Mouse (Mus musculus) hindbrain, embryonic 11.5 days (tissue): ENCODE data around the gene Pcdh20. TPM values are rescaled to one million over a fixed set of nuclear protein-coding genes. Genes with fewer than 3 reads are reported as not detected.

Experiments used
- ATAC-seq: fragments of 200-750 bp; cut with Nextera tagmentation; 2 replicates; pipeline ENCODE4 v1.8.0; 2017; ENCODE audit warnings: mild to moderate bottlenecking, moderate TSS enrichment, moderate library complexity; ENCODE audit not compliant: low FRiP score
- DNase-seq: peaks from one replicate; pipeline ENCODE4 v3.0.0-alpha.2; 2015; ENCODE audit warnings: low spot score
- H3K27ac ChIP-seq: fragments of 300-500 bp; sonication (generic); 2 replicates; pipeline ENCODE4 v1.5.1; 2014; ENCODE audit warnings: mild to moderate bottlenecking, low read depth, low read length
- H3K27me3 ChIP-seq: fragments of 300-500 bp; sonication (generic); 2 replicates; pipeline ENCODE4 v1.6.1; 2014; ENCODE audit warnings: mild to moderate bottlenecking, low read length, moderate library complexity, mixed read lengths; ENCODE audit not compliant: control insufficient read depth, insufficient read depth
- H3K36me3 ChIP-seq: fragments of 300-500 bp; sonication (generic); 2 replicates; pipeline ENCODE4 v1.6.1; 2014; ENCODE audit warnings: mild to moderate bottlenecking, low read length, moderate library complexity, mixed read lengths; ENCODE audit not compliant: control insufficient read depth, insufficient read depth
- H3K4me1 ChIP-seq: fragments of 300-500 bp; sonication (generic); replicated peaks from 2 replicates; pipeline ENCODE4 v1.6.1; 2014; ENCODE audit warnings: low read length, mixed read lengths; ENCODE audit not compliant: control insufficient read depth, insufficient read depth
- H3K4me2 ChIP-seq: fragments of 300-500 bp; sonication (generic); replicated peaks from 2 replicates; pipeline ENCODE4 v1.6.1; 2014; ENCODE audit warnings: mild to moderate bottlenecking, low read depth, low read length
- H3K4me3 ChIP-seq: fragments of 300-500 bp; sonication (generic); 2 replicates; pipeline ENCODE4 v1.5.1; 2014; ENCODE audit warnings: low read depth, low read length
- H3K9ac ChIP-seq: fragments of 300-500 bp; sonication (generic); 2 replicates; pipeline ENCODE4 v1.6.1; 2014; ENCODE audit warnings: low read depth, low read length
- H3K9me3 ChIP-seq: fragments of 300-500 bp; sonication (generic); 2 replicates; pipeline ENCODE4 v1.6.1; 2016; ENCODE audit warnings: low read length; ENCODE audit not compliant: control insufficient read depth
- WGBS: fragments of 180-500 bp; shearing (Covaris S2); extraction: QIAGEN DNeasy Blood & Tissue Kit; methylation state at CpG from one replicate; pipeline ENCODE4 v1.1.7; 2014; 5-methylcytosine and 5-hydroxymethylcytosine counted together
- polyA plus RNA-seq: library from polyadenylated mRNA; unstranded; fragments of >200 nt; fragmentation: Nextera tagmentation; extraction: Ambion mirVana; gene quantifications from 2 replicates; pipeline ENCODE4 v1.2.1, GENCODE M21; 2014

The Pcdh20 gene
- 1.2 and 1.6 TPM in 2 replicates for polyA plus RNA-seq

DNA sequence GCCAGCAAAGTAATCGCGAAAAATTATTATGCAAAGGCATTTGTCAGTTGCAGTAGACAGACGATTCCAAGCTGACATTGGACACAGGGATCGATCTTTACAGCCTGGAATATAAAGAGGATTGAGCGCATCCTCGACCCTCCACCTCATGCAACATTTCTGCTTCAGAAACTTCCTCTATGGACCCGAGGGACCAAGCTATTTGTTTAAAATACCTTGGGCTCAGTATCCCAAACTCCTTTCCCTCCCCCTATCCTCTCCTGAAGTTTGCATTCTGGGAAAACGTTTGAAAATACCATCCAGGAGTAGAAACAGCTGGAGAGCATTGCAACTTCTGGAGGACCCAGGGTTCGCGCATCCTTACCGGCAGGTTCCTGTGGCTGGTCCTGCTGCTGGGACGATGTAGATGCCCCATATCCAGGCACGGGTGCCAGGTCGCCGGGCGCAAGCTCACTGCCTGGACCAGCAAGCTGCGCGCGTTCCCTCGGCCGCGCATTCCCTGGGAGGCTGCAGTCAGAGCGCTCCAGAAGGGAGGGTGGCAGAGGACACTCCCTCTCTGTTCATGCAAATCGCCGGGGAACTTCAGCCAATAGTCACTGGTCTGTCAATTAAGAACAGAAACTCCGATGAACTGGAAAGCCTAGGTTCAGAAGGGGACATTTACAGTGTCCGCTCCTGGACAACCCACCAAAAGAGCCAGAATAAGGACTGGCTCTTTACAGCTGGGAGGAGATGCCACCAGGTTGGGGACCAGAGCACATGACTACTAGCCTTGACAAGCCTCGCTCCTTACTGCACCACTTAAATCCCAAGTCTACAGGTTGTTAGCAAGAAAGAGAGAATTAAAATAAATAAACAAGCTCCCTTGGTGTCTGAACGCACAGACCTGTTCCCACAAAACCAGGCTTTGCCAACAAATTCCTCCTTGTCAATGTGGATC is at the start of gene Pcdh20:
Gene Pcdh20 (minus strand): TSS at position 902 of the 940 bp plus-strand sequence.
- peak within 1 kb of the TSS; percentile 28; the same call in 1 of the 2 replicates for H3K9ac ChIP-seq
- DNase-seq (peak; percentile 61), ATAC-seq (peak; percentile 87)
- H3K9me3 ChIP-seq, result no peaks in the 10 kb centered on the region
- peak within 1 kb of the TSS; percentile 52 for H3K4me2 ChIP-seq
- no peak within 1 kb of the TSS for H3K27ac ChIP-seq
- no peaks in the 10 kb centered on the region for H3K27me3 ChIP-seq
- no peaks in the 10 kb centered on the region for H3K4me1 ChIP-seq
- no peaks in the 10 kb centered on the region for H3K36me3 ChIP-seq
- WGBS, result 2% methylated on average over 29 of the region's 29 CpGs
- peak within 1 kb of the TSS; percentile 33 for H3K4me3 ChIP-seq

DNA sequence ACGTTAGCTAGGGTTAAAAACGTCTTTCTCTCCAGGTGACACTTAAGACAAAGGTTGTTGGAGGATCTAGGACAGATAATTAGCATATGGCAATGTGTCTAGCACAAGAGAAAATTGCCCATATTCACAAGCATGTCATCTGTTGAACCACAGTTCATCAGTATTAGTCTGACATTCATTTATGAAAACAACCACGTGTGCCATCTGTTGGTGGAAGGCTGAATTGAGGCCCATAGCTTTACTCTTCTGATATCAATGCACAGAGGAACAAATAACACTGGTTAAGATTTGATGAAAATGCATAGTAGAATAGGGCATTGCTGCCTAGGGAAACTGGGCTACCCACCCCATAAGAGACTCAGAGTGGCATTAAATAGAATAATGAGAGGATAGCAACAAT is 8.7 kb upstream of the Pcdh20 start:
- Histone ChIP-seq H3K9ac (no peak overlapping the region), H3K4me3 (no peak overlapping the region), H3K4me1 (no peaks in the 10 kb centered on the region), H3K9me3 (no peaks in the 10 kb centered on the region), H3K36me3 (no peaks in the 10 kb centered on the region), H3K27me3 (no peaks in the 10 kb centered on the region), H3K27ac (no peak overlapping the region), H3K4me2 (no peak overlapping the region)
- WGBS, result 57% methylated on average over 3 of the region's 3 CpGs
- peak; percentile 39 for DNase-seq
- peak; percentile 57 for ATAC-seq

DNA sequence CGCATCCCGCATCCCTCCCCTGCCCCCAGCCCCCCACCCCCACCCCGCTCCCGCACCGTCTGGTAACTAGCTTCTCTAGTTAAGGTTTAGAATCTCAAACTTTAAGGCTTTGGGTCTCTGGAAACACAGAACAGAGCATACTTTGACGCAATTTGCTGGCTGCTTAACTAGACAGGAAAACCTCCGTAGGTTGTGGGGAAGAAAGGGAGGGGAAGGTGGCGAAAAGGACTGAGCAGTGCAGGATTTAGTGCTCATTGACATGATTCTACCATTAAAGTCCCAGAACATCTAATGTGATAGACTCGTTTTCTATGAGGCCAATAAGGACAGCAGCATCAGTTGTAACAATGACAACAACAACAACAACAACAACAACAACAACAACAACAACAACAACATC is 1.2 kb downstream of the Pcdh20 start:
- no peak overlapping the region for H3K27ac ChIP-seq
- under 1% methylated on average over 9 of the region's 9 CpGs for WGBS
- no peaks in the 10 kb centered on the region for H3K4me1 ChIP-seq
- peak overlapping the region; percentile 33 for H3K4me3 ChIP-seq
- ATAC-seq (peak; percentile 28; the same call in 1 of the 2 replicates), DNase-seq (peak; percentile 15)
- no peaks in the 10 kb centered on the region for H3K27me3 ChIP-seq
- H3K36me3 ChIP-seq, result no peaks in the 10 kb centered on the region
- H3K9me3 ChIP-seq, result no peaks in the 10 kb centered on the region
- H3K9ac ChIP-seq, result no peak overlapping the region
- peak overlapping the region; percentile 52 for H3K4me2 ChIP-seq

DNA sequence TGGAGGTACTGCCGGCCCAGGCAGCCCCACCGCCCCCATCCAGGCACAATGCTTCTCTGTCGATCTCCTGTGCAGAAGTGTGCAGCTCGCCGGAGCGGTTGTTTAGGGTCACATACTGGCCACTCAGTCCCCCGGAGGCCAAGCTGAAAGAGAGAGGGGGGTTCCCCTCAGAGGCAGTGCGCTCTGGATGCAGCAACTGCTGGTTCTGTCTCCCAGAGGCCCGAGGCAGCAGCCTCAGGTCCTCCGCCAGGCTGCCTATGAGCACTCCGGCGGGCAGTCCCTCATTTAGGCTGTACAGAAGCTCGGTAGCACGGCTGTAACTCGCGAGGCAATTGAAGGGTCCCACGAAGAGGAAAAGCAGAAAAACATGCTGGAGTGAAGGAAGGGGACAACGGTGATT is 1.8 kb downstream of the Pcdh20 start:
- no peaks in the 10 kb centered on the region for H3K9me3 ChIP-seq
- peak; percentile 44 for DNase-seq
- H3K4me1 ChIP-seq, result no peaks in the 10 kb centered on the region
- ATAC-seq, result peak; percentile 69
- peak overlapping the region; percentile 52 for H3K4me2 ChIP-seq
- no peaks in the 10 kb centered on the region for H3K27me3 ChIP-seq
- no peaks in the 10 kb centered on the region for H3K36me3 ChIP-seq
- H3K9ac ChIP-seq, result peak overlapping the region; percentile 48
- 1% methylated on average over 18 of the region's 18 CpGs for WGBS
- H3K4me3 ChIP-seq, result peak overlapping the region; percentile 33
- H3K27ac ChIP-seq, result no peak overlapping the region

DNA sequence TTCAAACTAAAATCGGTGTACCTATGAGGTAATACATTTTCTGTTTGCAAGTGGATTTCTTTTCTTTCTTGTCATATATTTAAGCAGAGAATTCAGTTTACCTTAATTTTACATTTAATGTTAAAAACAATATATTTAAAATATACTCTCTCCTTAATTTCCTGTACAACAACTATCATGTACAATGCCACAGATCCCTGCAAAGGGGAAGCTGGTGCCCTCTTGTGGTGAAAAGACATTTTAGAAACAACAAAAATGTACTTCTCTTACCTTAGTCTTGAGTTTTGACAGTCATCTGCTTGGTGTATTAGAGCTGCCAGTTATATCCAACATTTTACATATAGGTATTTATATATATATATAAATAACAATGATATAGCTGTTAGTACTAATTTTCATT is 4.8 kb downstream of the Pcdh20 start:
- H3K4me1 ChIP-seq, result no peaks in the 10 kb centered on the region
- no peaks in the 10 kb centered on the region for H3K27me3 ChIP-seq
- no peak overlapping the region for H3K27ac ChIP-seq
- H3K9ac ChIP-seq, result no peak overlapping the region
- H3K4me2 ChIP-seq, result no peak overlapping the region
- 98% methylated on average over 1 of the region's 1 CpGs for WGBS
- DNase-seq (peak; percentile 48), ATAC-seq (no peak)
- H3K9me3 ChIP-seq, result no peaks in the 10 kb centered on the region
- H3K36me3 ChIP-seq, result no peaks in the 10 kb centered on the region
- no peak overlapping the region for H3K4me3 ChIP-seq

DNA sequence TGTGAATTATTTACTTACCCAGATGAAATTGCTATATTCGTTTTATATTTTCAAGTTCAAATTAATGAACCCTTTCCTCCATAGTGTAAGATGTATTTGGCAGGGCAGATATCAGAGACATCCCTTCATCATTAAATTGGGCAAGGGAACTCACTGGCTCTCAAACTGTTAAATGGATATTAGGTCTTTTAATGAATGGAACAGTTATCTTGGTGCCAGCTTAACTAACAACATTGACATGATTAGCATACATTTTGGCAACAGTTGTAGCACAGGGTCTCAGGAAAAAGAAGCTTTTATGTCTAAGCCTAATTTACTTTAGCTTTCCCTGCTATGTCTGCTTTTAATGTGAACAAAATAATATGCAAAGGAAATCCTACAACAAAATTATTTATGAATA is 6.8 kb downstream of the Pcdh20 start:
- Histone ChIP-seq H3K4me1 (no peaks in the 10 kb centered on the region), H3K4me3 (no peak overlapping the region), H3K27ac (no peak overlapping the region), H3K9ac (no peak overlapping the region), H3K9me3 (no peaks in the 10 kb centered on the region), H3K36me3 (no peaks in the 10 kb centered on the region), H3K27me3 (no peaks in the 10 kb centered on the region), H3K4me2 (no peak overlapping the region)
- WGBS, result 81% methylated on average over 1 of the region's 1 CpGs
- no peak for ATAC-seq
- no peak for DNase-seq

DNA sequence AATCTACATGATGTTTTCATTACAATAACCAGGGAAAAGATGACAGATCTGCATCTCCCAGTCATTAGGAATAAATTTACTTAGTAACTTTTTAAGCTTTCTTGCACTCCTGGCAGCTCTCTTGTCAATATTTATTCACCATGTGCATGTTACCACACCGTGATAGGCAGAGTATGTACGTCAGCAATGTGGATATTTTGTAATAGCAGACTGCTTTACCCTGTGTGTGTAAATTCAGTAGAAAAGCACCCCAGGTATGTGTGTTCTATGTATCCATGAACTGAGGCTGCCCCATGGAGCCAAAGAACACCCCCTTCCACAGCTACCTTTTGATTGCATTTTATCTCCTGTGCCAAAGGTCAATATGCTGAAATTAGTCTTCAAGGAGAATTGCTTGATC is 7.8 kb downstream of the Pcdh20 start:
- Histone ChIP-seq H3K36me3 (no peaks in the 10 kb centered on the region), H3K9ac (no peak overlapping the region), H3K27me3 (no peaks in the 10 kb centered on the region), H3K4me3 (no peak overlapping the region), H3K4me1 (no peaks in the 10 kb centered on the region), H3K27ac (no peak overlapping the region), H3K4me2 (no peak overlapping the region), H3K9me3 (no peaks in the 10 kb centered on the region)
- 82% methylated on average over 2 of the region's 2 CpGs for WGBS
- DNase-seq, result no peak
- no peak for ATAC-seq

DNA sequence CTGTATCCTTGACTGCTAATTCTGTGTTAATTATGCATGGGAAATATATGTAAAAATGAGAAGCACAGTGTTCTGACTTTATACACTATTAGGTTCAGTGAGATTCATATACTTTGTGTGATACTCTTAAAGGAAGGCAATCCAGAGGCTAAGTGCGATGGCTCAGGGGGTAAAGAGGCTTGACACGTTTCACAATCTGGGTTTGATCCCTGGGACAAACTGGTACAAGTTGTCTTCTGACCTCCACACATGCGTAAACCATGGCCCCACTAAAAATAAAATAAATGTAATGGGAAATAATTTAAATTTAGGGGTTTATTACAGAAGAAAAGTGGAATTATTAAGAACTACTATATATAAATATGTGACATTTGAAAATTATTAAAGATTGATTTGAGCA is 8.3 kb downstream of the Pcdh20 start:
- H3K9ac ChIP-seq, result no peak overlapping the region
- no peaks in the 10 kb centered on the region for H3K9me3 ChIP-seq
- H3K27ac ChIP-seq, result no peak overlapping the region
- WGBS, result 91% methylated on average over 3 of the region's 3 CpGs
- H3K36me3 ChIP-seq, result no peaks in the 10 kb centered on the region
- no peaks in the 10 kb centered on the region for H3K27me3 ChIP-seq
- DNase-seq, result no peak
- no peak overlapping the region for H3K4me3 ChIP-seq
- no peaks in the 10 kb centered on the region for H3K4me1 ChIP-seq
- no peak for ATAC-seq
- no peak overlapping the region for H3K4me2 ChIP-seq

DNA sequence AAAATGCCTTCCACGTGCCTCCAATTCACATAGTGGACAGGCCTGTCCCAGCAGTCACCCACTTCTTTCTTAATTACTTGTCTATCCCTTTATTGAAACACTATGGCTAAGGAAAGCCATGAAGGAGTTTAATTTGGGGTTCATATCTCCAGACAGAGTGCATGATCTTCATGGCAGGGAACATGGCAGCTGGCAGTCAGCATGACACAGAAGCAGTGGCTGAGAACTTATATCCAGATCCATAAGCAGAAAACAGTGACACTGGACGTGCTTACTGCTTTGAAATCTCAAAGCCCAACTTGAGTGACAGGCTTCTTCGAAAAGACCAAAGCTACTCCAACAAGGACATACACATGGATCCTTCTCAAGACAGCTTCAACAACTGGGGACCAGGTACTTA is 10.5 kb downstream of the Pcdh20 start:
- no peak overlapping the region for H3K27ac ChIP-seq

More for the DNA sequence above, 10.5 kb downstream of the Pcdh20 start:
- Histone ChIP-seq H3K27me3 (no peaks in the 10 kb centered on the region), H3K36me3 (no peaks in the 10 kb centered on the region), H3K4me1 (no peaks in the 10 kb centered on the region), H3K9ac (no peak overlapping the region), H3K4me3 (no peak overlapping the region), H3K4me2 (no peak overlapping the region), H3K9me3 (no peaks in the 10 kb centered on the region)
- WGBS, result 80% methylated on average over 3 of the region's 3 CpGs
- ATAC-seq, result no peak
- DNase-seq, result no peak
